Mouse (Mus musculus) kidney, embryonic 14.5 days (tissue): ENCODE data around the gene Smpd3. TPM values are rescaled to one million over a fixed set of nuclear protein-coding genes. Genes with fewer than 3 reads are reported as not detected.

Experiments used
- ATAC-seq: fragments of 200-750 bp; cut with Nextera tagmentation; 2 replicates; pipeline ENCODE4 v1.8.0; 2017; ENCODE audit warnings: moderate number of reproducible peaks, mild to moderate bottlenecking, moderate TSS enrichment, moderate library complexity; ENCODE audit not compliant: low FRiP score, low TSS enrichment
- H3K27ac ChIP-seq: fragments of 300-500 bp; sonication (generic); 2 replicates; pipeline ENCODE4 v1.5.1; 2014; ENCODE audit warnings: low read depth, mild to moderate bottlenecking, low read length, moderate library complexity, mixed read lengths
- H3K27me3 ChIP-seq: fragments of 300-500 bp; sonication (generic); 2 replicates; pipeline ENCODE4 v1.6.1; 2014; ENCODE audit warnings: mild to moderate bottlenecking, low read length; ENCODE audit not compliant: control insufficient read depth, insufficient read depth
- H3K36me3 ChIP-seq: fragments of 300-500 bp; sonication (generic); 2 replicates; pipeline ENCODE4 v1.6.1; 2014; ENCODE audit warnings: low read length, mixed read lengths; ENCODE audit not compliant: control insufficient read depth, insufficient read depth
- H3K4me1 ChIP-seq: fragments of 300-500 bp; sonication (generic); 2 replicates; pipeline ENCODE4 v1.6.1; 2014; ENCODE audit warnings: low read length, mixed read lengths; ENCODE audit not compliant: control insufficient read depth, insufficient read depth
- H3K4me2 ChIP-seq: fragments of 300-500 bp; sonication (generic); replicated peaks from 2 replicates; pipeline ENCODE4 v1.6.1; 2014; ENCODE audit warnings: low read depth, mild to moderate bottlenecking, low read length
- H3K4me3 ChIP-seq: fragments of 300-500 bp; sonication (generic); 2 replicates; pipeline ENCODE4 v1.5.1; 2014; ENCODE audit warnings: mild to moderate bottlenecking, low read length
- H3K9ac ChIP-seq: fragments of 300-500 bp; sonication (generic); 2 replicates; pipeline ENCODE4 v1.6.1; 2014; ENCODE audit warnings: low read depth, mild to moderate bottlenecking, low read length, moderate library complexity
- H3K9me3 ChIP-seq: fragments of 300-500 bp; sonication (generic); 2 replicates; pipeline ENCODE4 v1.6.1; 2016; ENCODE audit warnings: low read length; ENCODE audit not compliant: control insufficient read depth
- WGBS: fragments of 180-500 bp; shearing (Covaris S2); extraction: QIAGEN DNeasy Blood & Tissue Kit; methylation state at CpG from one replicate; pipeline ENCODE4 v1.1.7; 2014; 5-methylcytosine and 5-hydroxymethylcytosine counted together
- polyA plus RNA-seq: library from polyadenylated mRNA; unstranded; fragments of >200 nt; fragmentation: Nextera tagmentation; extraction: Ambion mirVana; gene quantifications from 2 replicates; pipeline ENCODE4 v1.2.1, GENCODE M21; 2014

Gene Smpd3
- polyA plus RNA-seq: 0.12 and 0.19 TPM in 2 replicates

- H3K36me3 ChIP-seq: no peaks in the 10 kb centered on the region
- H3K9me3 ChIP-seq: no peaks in the 10 kb centered on the region
- H3K4me1 ChIP-seq: peaks cover 11% of the 10 kb centered on the region; the same call in 1 of the 2 replicates
- peak; percentile 100 for ATAC-seq
- peaks cover 34% of the 10 kb centered on the region for H3K27me3 ChIP-seq
- under 1% methylated on average over 45 of the region's 45 CpGs for WGBS
- peak within 1 kb of the TSS; percentile 58; the same call in 1 of the 2 replicates for H3K9ac ChIP-seq
- H3K4me2 ChIP-seq: peak within 1 kb of the TSS; percentile 53
- H3K4me3 ChIP-seq: peak within 1 kb of the TSS; percentile 57
- no peak within 1 kb of the TSS for H3K27ac ChIP-seq
Observed at GRCm38 (mm10) chr8:106337852-106338521, at the start of gene Smpd3. Gene Smpd3 (minus strand): TSS chr8:106337988.

GRCm38 (mm10) chr8:106381026-106381425, 43.2 kb upstream of the Smpd3 start:
- no peak overlapping the region for H3K4me3 ChIP-seq
- H3K27me3 ChIP-seq: no peaks in the 10 kb centered on the region
- H3K4me1 ChIP-seq: 0 out of 2 replicates have a peak, but pooled peaks cover 3% of the 10 kb centered on the region
- no peaks in the 10 kb centered on the region for H3K9me3 ChIP-seq
- no peak overlapping the region for H3K9ac ChIP-seq
- no peak for ATAC-seq
- no peak overlapping the region for H3K27ac ChIP-seq
- WGBS: 85% methylated on average over 6 of the region's 6 CpGs
- H3K36me3 ChIP-seq: no peaks in the 10 kb centered on the region
- no peak overlapping the region for H3K4me2 ChIP-seq

- Histone ChIP-seq H3K27ac (no peak overlapping the region), H3K27me3 (no peaks in the 10 kb centered on the region), H3K4me2 (no peak overlapping the region), H3K4me3 (no peak overlapping the region), H3K9me3 (no peaks in the 10 kb centered on the region), H3K36me3 (no peaks in the 10 kb centered on the region), H3K9ac (no peak overlapping the region), H3K4me1 (0 out of 2 replicates have a peak, but pooled peaks cover 3% of the 10 kb centered on the region)
- WGBS: 84% methylated on average over 5 of the region's 5 CpGs
- ATAC-seq: no peak
Observed at GRCm38 (mm10) chr8:106379357-106379756, 41.6 kb upstream of the Smpd3 start.

- no peak overlapping the region for H3K27ac ChIP-seq
- no peaks in the 10 kb centered on the region for H3K9me3 ChIP-seq
- WGBS: 60% methylated on average over 6 of the region's 7 CpGs
- no peak overlapping the region for H3K4me3 ChIP-seq
- H3K9ac ChIP-seq: no peak overlapping the region
- no peak overlapping the region for H3K4me2 ChIP-seq
- no peak for ATAC-seq
- H3K36me3 ChIP-seq: no peaks in the 10 kb centered on the region
- H3K4me1 ChIP-seq: 0 out of 2 replicates have a peak, but pooled peaks cover 3% of the 10 kb centered on the region
- H3K27me3 ChIP-seq: no peaks in the 10 kb centered on the region
Observed at GRCm38 (mm10) chr8:106378501-106379048, 40.8 kb upstream of the Smpd3 start.

GRCm38 (mm10) chr8:106376862-106377261, 39.1 kb upstream of the Smpd3 start:
- 0 out of 2 replicates have a peak, but pooled peaks cover 3% of the 10 kb centered on the region for H3K4me1 ChIP-seq
- H3K27ac ChIP-seq: no peak overlapping the region
- no peak for ATAC-seq
- no peak overlapping the region for H3K9ac ChIP-seq
- no peaks in the 10 kb centered on the region for H3K36me3 ChIP-seq
- H3K4me2 ChIP-seq: no peak overlapping the region
- H3K27me3 ChIP-seq: no peaks in the 10 kb centered on the region
- H3K4me3 ChIP-seq: no peak overlapping the region
- 28% methylated on average over 9 of the region's 9 CpGs for WGBS
- H3K9me3 ChIP-seq: no peaks in the 10 kb centered on the region

GRCm38 (mm10) chr8:106375957-106376356, 38.2 kb upstream of the Smpd3 start:
- no peak overlapping the region for H3K27ac ChIP-seq
- H3K4me1 ChIP-seq: 0 out of 2 replicates have a peak, but pooled peaks cover 3% of the 10 kb centered on the region
- no peak for ATAC-seq
- H3K36me3 ChIP-seq: no peaks in the 10 kb centered on the region
- H3K9ac ChIP-seq: no peak overlapping the region
- H3K4me3 ChIP-seq: no peak overlapping the region
- H3K4me2 ChIP-seq: no peak overlapping the region
- no peaks in the 10 kb centered on the region for H3K27me3 ChIP-seq
- no peaks in the 10 kb centered on the region for H3K9me3 ChIP-seq
- WGBS: 74% methylated on average over 7 of the region's 7 CpGs

- no peaks in the 10 kb centered on the region for H3K9me3 ChIP-seq
- H3K4me2 ChIP-seq: no peak overlapping the region
- 85% methylated on average over 7 of the region's 7 CpGs for WGBS
- no peak overlapping the region for H3K9ac ChIP-seq
- H3K36me3 ChIP-seq: no peaks in the 10 kb centered on the region
- no peak for ATAC-seq
- no peak overlapping the region for H3K27ac ChIP-seq
- no peaks in the 10 kb centered on the region for H3K4me1 ChIP-seq
- H3K4me3 ChIP-seq: no peak overlapping the region
- no peaks in the 10 kb centered on the region for H3K27me3 ChIP-seq
Observed at GRCm38 (mm10) chr8:106369069-106369468, 31.3 kb upstream of the Smpd3 start.

- H3K9ac ChIP-seq: no peak overlapping the region
- H3K27ac ChIP-seq: no peak overlapping the region
- H3K4me3 ChIP-seq: no peak overlapping the region
- WGBS: 76% methylated on average over 3 of the region's 3 CpGs
- no peaks in the 10 kb centered on the region for H3K4me1 ChIP-seq
- no peaks in the 10 kb centered on the region for H3K36me3 ChIP-seq
- H3K4me2 ChIP-seq: no peak overlapping the region
- ATAC-seq: no peak
- H3K9me3 ChIP-seq: no peaks in the 10 kb centered on the region
- H3K27me3 ChIP-seq: no peaks in the 10 kb centered on the region
Observed at GRCm38 (mm10) chr8:106368501-106368900, 30.7 kb upstream of the Smpd3 start.

GRCm38 (mm10) chr8:106364837-106365236, 27.0 kb upstream of the Smpd3 start:
- Histone ChIP-seq H3K36me3 (no peaks in the 10 kb centered on the region), H3K27ac (no peak overlapping the region), H3K9ac (no peak overlapping the region), H3K4me2 (no peak overlapping the region), H3K4me1 (no peaks in the 10 kb centered on the region), H3K4me3 (no peak overlapping the region), H3K27me3 (no peaks in the 10 kb centered on the region), H3K9me3 (no peaks in the 10 kb centered on the region)
- WGBS: 50% methylated on average over 5 of the region's 5 CpGs
- ATAC-seq: no peak
